Mouse (Mus musculus): ENCODE data around the gene H2-K1. TPM values are rescaled to one million over a fixed set of nuclear protein-coding genes. Genes with fewer than 3 reads are reported as not detected.

H2-K1 gene
- polyA plus RNA-seq, 1 experiment from 2014 or later, result 13.8 TPM

DNA sequence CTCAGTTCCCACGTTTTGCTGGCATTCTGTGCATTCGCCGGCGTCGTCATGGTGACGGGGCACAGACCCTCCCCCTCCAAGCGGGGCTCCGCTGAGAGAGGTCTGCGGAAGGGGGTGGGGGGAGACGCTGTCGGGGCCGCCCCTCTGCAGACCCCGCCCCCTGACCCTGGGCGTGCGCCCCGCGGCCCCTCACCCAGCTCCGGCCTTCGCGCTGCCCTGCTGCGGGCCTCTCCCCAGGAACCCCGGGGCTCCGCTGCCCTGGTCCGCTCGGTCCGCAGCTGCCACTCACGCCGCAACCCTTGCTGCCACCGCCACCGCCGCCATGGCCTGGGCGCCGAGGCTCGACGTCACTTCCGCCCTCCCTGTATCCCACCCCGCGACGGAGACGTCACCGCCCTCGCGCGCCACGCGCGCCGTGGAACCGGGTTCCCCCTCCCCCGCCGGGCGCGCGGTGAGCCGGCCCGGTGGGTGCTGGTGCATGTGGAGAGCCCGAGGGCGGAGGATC lies 24.2 kb upstream of the H2-K1 start, which contains the start of gene Ring1:
TSS of gene Ring1 (minus strand) at position 364 of the 505 bp plus-strand sequence.
- Histone ChIP-seq H3K36me3 (ENCODE audit: control insufficient read depth, insufficient read depth, low read length) (peaks cover 25% of the 10 kb centered on the region), H3K9me3 (replicated peaks; ENCODE audit: control insufficient read depth, low read length) (no peaks in the 10 kb centered on the region), H3K4me2 (peak within 1 kb of the TSS; percentile 94), H3K27me3 (ENCODE audit: control insufficient read depth, insufficient read depth, low read length) (no peaks in the 10 kb centered on the region), H3K4me3 (ENCODE audit: low read depth, low read length) (peak within 1 kb of the TSS; percentile 87), H3K9ac (ENCODE audit: low read depth, low read length) (peak within 1 kb of the TSS; percentile 96), H3K27ac (ENCODE audit: low read depth, low read length) (peak within 1 kb of the TSS; percentile 88), H3K4me1 (ENCODE audit: control insufficient read depth, insufficient read depth, low read length) (peaks cover 35% of the 10 kb centered on the region)
- ATAC-seq (replicated peaks; ENCODE audit: insufficient number of reproducible peaks, low FRiP score, low TSS enrichment), result peak; percentile 61
- WGBS (ENCODE audit: insufficient replicate concordance), result under 1% methylated on average over 49 of the region's 58 CpGs

GRCm38 (mm10) chr17:34023678-34024077 lies 23.5 kb upstream of the H2-K1 start:
- no peaks in the 10 kb centered on the region for H3K27me3 ChIP-seq (ENCODE audit: control insufficient read depth, insufficient read depth, low read length)
- no peaks in the 10 kb centered on the region; the same call in 1 of the 2 replicates for H3K9me3 ChIP-seq (replicated peaks; ENCODE audit: control insufficient read depth, low read length)
- H3K4me1 ChIP-seq (ENCODE audit: control insufficient read depth, insufficient read depth, low read length), result peaks cover 32% of the 10 kb centered on the region
- H3K4me3 ChIP-seq (ENCODE audit: low read depth, low read length), result peak overlapping the region; percentile 87
- H3K4me2 ChIP-seq, result peak overlapping the region; percentile 94
- peak overlapping the region; percentile 96 for H3K9ac ChIP-seq (ENCODE audit: low read depth, low read length)
- WGBS (ENCODE audit: insufficient replicate concordance), result 66% methylated on average over 9 of the region's 9 CpGs
- 0 out of 2 replicates have a peak overlapping the region, but pooled peaks have one; percentile 88 for H3K27ac ChIP-seq (ENCODE audit: low read depth, low read length)
- H3K36me3 ChIP-seq (ENCODE audit: control insufficient read depth, insufficient read depth, low read length), result peaks cover 18% of the 10 kb centered on the region
- no peak for ATAC-seq (replicated peaks; ENCODE audit: insufficient number of reproducible peaks, low FRiP score, low TSS enrichment)

- Histone ChIP-seq H3K9me3 (replicated peaks; ENCODE audit: control insufficient read depth, low read length) (no peaks in the 10 kb centered on the region; the same call in 1 of the 2 replicates), H3K9ac (ENCODE audit: low read depth, low read length) (no peak overlapping the region), H3K27me3 (ENCODE audit: control insufficient read depth, insufficient read depth, low read length) (no peaks in the 10 kb centered on the region), H3K4me3 (ENCODE audit: low read depth, low read length) (0 out of 2 replicates have a peak overlapping the region, but pooled peaks have one; percentile 3), H3K27ac (ENCODE audit: low read depth, low read length) (no peak overlapping the region), H3K4me1 (ENCODE audit: control insufficient read depth, insufficient read depth, low read length) (peaks cover 27% of the 10 kb centered on the region), H3K4me2 (no peak overlapping the region), H3K36me3 (ENCODE audit: control insufficient read depth, insufficient read depth, low read length) (peaks cover 16% of the 10 kb centered on the region)
- WGBS (ENCODE audit: insufficient replicate concordance), result 93% methylated on average over 20 of the region's 20 CpGs
- no peak for ATAC-seq (replicated peaks; ENCODE audit: insufficient number of reproducible peaks, low FRiP score, low TSS enrichment)
Observed at GRCm38 (mm10) chr17:34022987-34023386, 22.8 kb upstream of the H2-K1 start.

DNA sequence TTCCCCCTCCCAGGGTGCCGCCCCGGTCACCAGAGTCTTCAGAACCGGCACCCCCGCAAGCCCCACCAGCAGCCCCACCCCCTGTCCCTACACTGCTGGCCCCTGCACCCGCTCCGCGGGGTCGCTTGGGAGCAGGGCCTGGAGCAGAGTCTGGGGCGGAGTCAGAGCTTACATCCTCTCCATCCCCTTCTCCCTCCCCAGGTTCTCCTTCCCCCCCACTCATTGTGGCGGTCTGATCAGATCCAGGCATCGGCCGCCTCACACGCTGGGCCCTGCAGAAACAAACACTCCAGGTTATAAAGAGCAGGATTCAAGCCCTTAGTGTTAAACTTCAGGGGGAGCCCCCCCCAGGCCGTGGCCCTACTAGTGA lies 22.3 kb upstream of the H2-K1 start:
- Histone ChIP-seq H3K4me3 (ENCODE audit: low read depth, low read length) (no peak overlapping the region), H3K9ac (ENCODE audit: low read depth, low read length) (no peak overlapping the region), H3K27me3 (ENCODE audit: control insufficient read depth, insufficient read depth, low read length) (no peaks in the 10 kb centered on the region), H3K9me3 (replicated peaks; ENCODE audit: control insufficient read depth, low read length) (no peaks in the 10 kb centered on the region; the same call in 1 of the 2 replicates), H3K4me2 (no peak overlapping the region), H3K4me1 (ENCODE audit: control insufficient read depth, insufficient read depth, low read length) (peaks cover 26% of the 10 kb centered on the region), H3K36me3 (ENCODE audit: control insufficient read depth, insufficient read depth, low read length) (peaks cover 16% of the 10 kb centered on the region), H3K27ac (ENCODE audit: low read depth, low read length) (no peak overlapping the region)
- 85% methylated on average over 14 of the region's 14 CpGs for WGBS (ENCODE audit: insufficient replicate concordance)
- ATAC-seq (replicated peaks; ENCODE audit: insufficient number of reproducible peaks, low FRiP score, low TSS enrichment), result no peak

DNA sequence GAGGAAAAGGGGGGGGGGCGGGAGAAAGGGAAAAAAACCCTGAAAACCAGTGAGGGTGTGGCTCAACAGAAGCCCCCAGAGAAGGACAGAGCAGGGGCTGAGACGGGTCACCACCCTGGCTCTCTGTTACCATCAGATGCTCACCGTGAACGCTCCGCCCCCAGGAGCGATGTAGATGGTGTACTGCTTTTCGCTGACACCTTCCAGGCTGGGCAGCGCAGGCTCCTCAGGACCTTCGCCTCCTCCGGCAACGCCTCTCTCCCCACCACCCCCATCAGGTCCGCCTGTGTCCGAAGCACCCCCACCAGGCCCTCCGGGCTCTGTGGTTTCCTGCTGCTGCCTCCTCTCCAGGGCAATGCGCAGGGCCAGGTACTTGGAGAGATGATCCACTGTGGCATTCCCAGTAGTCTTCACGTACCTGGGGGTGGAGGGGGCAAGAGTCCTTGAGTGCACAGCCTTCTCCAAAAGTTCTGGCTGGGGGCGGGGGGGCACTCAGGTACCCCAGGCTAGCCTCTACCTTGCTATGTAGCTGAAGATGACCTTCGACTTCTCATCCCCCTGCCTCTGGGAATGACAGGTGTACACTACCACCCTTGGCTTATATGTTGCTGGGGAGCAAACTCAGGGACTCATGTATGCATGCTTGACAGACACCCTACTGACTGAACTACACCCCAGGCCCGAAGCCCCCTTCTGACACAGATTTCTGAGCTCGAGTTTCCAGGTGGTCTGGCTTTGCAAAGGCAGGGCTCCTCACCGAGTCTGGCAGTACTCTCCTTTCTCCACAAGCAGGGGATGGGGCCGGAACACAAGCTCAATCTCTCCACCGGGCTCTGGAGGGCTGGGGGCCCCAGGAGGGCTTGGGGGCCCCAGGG lies 21.6 kb upstream of the H2-K1 start:
- H3K36me3 ChIP-seq (ENCODE audit: control insufficient read depth, insufficient read depth, low read length), result peaks cover 16% of the 10 kb centered on the region
- WGBS (ENCODE audit: insufficient replicate concordance), result 91% methylated on average over 23 of the region's 23 CpGs
- no peak overlapping the region for H3K4me3 ChIP-seq (ENCODE audit: low read depth, low read length)
- no peak overlapping the region for H3K9ac ChIP-seq (ENCODE audit: low read depth, low read length)
- no peaks in the 10 kb centered on the region for H3K27me3 ChIP-seq (ENCODE audit: control insufficient read depth, insufficient read depth, low read length)
- no peaks in the 10 kb centered on the region; the same call in 1 of the 2 replicates for H3K9me3 ChIP-seq (replicated peaks; ENCODE audit: control insufficient read depth, low read length)
- peaks cover 20% of the 10 kb centered on the region for H3K4me1 ChIP-seq (ENCODE audit: control insufficient read depth, insufficient read depth, low read length)
- no peak for ATAC-seq (replicated peaks; ENCODE audit: insufficient number of reproducible peaks, low FRiP score, low TSS enrichment)
- H3K4me2 ChIP-seq, result no peak overlapping the region
- no peak overlapping the region for H3K27ac ChIP-seq (ENCODE audit: low read depth, low read length)

- Histone ChIP-seq H3K36me3 (ENCODE audit: control insufficient read depth, insufficient read depth, low read length) (no peaks in the 10 kb centered on the region), H3K4me3 (ENCODE audit: low read depth, low read length) (no peak overlapping the region), H3K4me2 (no peak overlapping the region), H3K9ac (ENCODE audit: low read depth, low read length) (no peak overlapping the region), H3K27me3 (ENCODE audit: control insufficient read depth, insufficient read depth, low read length) (no peaks in the 10 kb centered on the region), H3K27ac (ENCODE audit: low read depth, low read length) (no peak overlapping the region), H3K4me1 (ENCODE audit: control insufficient read depth, insufficient read depth, low read length) (no peaks in the 10 kb centered on the region), H3K9me3 (replicated peaks; ENCODE audit: control insufficient read depth, low read length) (no peaks in the 10 kb centered on the region)
- WGBS (ENCODE audit: insufficient replicate concordance), result 89% methylated on average over 8 of the region's 8 CpGs
- no peak for ATAC-seq (replicated peaks; ENCODE audit: insufficient number of reproducible peaks, low FRiP score, low TSS enrichment)
Observed at GRCm38 (mm10) chr17:34013436-34013835, 13.3 kb upstream of the H2-K1 start.

- H3K4me2 ChIP-seq, result no peak overlapping the region
- H3K4me1 ChIP-seq (ENCODE audit: control insufficient read depth, insufficient read depth, low read length), result no peaks in the 10 kb centered on the region
- H3K36me3 ChIP-seq (ENCODE audit: control insufficient read depth, insufficient read depth, low read length), result no peaks in the 10 kb centered on the region
- no peak for ATAC-seq (replicated peaks; ENCODE audit: insufficient number of reproducible peaks, low FRiP score, low TSS enrichment)
- H3K27me3 ChIP-seq (ENCODE audit: control insufficient read depth, insufficient read depth, low read length), result no peaks in the 10 kb centered on the region
- no peak overlapping the region for H3K9ac ChIP-seq (ENCODE audit: low read depth, low read length)
- no peak overlapping the region for H3K27ac ChIP-seq (ENCODE audit: low read depth, low read length)
- H3K4me3 ChIP-seq (ENCODE audit: low read depth, low read length), result no peak overlapping the region
- 53% methylated on average over 5 of the region's 5 CpGs for WGBS (ENCODE audit: insufficient replicate concordance)
- H3K9me3 ChIP-seq (replicated peaks; ENCODE audit: control insufficient read depth, low read length), result no peaks in the 10 kb centered on the region
Observed at GRCm38 (mm10) chr17:34010156-34010555, 10.0 kb upstream of the H2-K1 start.

- H3K4me3 ChIP-seq (ENCODE audit: low read depth, low read length), result no peak overlapping the region
- H3K27me3 ChIP-seq (ENCODE audit: control insufficient read depth, insufficient read depth, low read length), result peaks cover 7% of the 10 kb centered on the region
- H3K36me3 ChIP-seq (ENCODE audit: control insufficient read depth, insufficient read depth, low read length), result no peaks in the 10 kb centered on the region
- no peak overlapping the region for H3K4me2 ChIP-seq
- H3K27ac ChIP-seq (ENCODE audit: low read depth, low read length), result no peak overlapping the region
- H3K4me1 ChIP-seq (ENCODE audit: control insufficient read depth, insufficient read depth, low read length), result no peaks in the 10 kb centered on the region
- no peak overlapping the region for H3K9ac ChIP-seq (ENCODE audit: low read depth, low read length)
- no peaks in the 10 kb centered on the region for H3K9me3 ChIP-seq (replicated peaks; ENCODE audit: control insufficient read depth, low read length)
- no peak for ATAC-seq (replicated peaks; ENCODE audit: insufficient number of reproducible peaks, low FRiP score, low TSS enrichment)
- WGBS (ENCODE audit: insufficient replicate concordance), result 46% methylated on average over 2 of the region's 2 CpGs
Observed at GRCm38 (mm10) chr17:34006570-34006969, 6.4 kb upstream of the H2-K1 start.

Data from heart, embryonic 11.5 days (tissue).